Mouse (Mus musculus): ENCODE measurements around the gene Polr1e. TPM values are rescaled to one million over a fixed set of nuclear protein-coding genes. Genes with fewer than 3 reads are reported as not detected.

The Polr1e gene
- polyA plus RNA-seq, 1 experiment from 2014 or later, result 72.4 TPM

GRCm38 (mm10) chr4:45083487-45083886 lies 65.1 kb downstream of the Polr1e start:
- peak overlapping the region; percentile 97 for H3K9ac ChIP-seq (ENCODE audit: low read length)
- ATAC-seq (ENCODE audit: insufficient number of reproducible peaks, insufficient read depth, low FRiP score, low read depth), result no peak
- peaks cover 16 to 19% of the 10 kb centered on the region in 2 experiments for H3K4me1 ChIP-seq (ENCODE audit: control insufficient read depth in 2 of 2, insufficient read depth in 2 of 2, low read length in 2 of 2)
- peak overlapping the region in 1 of 2 experiments; percentile 58; a peak in 3 of 4 replicates for H3K27ac ChIP-seq (replicated peaks in 1 of 2; ENCODE audit: control insufficient read depth in 1 of 2, insufficient read depth in 1 of 2, low read depth in 2 of 2, low read length in 2 of 2)
- H3K36me3 ChIP-seq (ENCODE audit: control insufficient read depth, insufficient read depth, low read length), result peaks cover 5% of the 10 kb centered on the region; the same call in 1 of the 2 replicates
- H3K9me3 ChIP-seq (ENCODE audit: control insufficient read depth, low read length), result no peaks in the 10 kb centered on the region
- peak overlapping the region; percentile 89 to 97 for H3K4me3 ChIP-seq (ENCODE audit: control insufficient read depth in 1 of 2, insufficient read depth in 1 of 2, low read depth in 1 of 2, low read length in 2 of 2)
- no peaks in the 10 kb centered on the region for H3K27me3 ChIP-seq (ENCODE audit: control insufficient read depth, insufficient read depth, low read length)
- peak overlapping the region; percentile 89 for H3K4me2 ChIP-seq (ENCODE audit: low read length)
- WGBS, result 2% methylated on average over 8 of the region's 8 CpGs

DNA sequence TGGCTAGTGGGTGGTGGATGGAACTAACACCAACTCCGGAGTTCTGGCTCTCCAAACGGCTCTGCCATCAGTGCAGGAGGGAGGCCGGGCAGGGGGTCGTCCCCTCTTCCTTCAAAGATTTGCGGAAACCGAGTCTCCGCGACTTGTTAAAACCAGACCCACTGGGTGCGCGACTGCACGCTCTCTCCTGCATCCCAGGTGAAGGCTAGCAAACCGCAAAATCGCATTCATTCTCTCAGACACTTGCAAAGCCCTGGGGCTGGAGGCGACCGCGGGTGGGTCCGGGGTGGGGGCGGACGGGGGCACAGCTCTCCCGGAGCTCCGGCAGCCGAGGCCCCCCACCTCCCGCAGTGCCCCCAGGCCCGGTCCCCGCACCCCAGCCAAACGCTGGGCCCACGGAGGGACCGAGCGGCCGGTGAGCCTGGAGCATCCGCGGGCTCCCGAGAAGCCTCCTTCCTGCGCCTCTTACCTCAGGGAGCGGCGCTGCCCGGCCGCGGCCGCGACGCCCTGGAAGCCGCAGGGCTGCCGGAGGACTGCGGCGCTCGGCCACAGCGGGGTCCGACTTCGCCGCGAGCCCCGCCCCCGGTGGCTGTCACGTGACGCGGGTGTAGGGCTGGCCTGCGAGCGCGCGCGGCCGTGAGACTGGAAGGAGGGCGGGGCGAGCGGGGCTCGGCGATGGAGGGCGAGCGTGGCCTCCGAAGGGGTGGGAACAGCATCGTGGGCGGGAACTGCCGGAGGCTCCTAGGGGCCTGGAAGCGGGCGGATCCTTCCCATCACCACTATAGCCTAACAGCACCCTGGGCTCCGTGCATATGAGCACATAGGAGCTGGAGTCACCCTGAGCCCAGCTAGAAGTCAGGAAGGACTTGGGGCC lies 65.9 kb downstream of the Polr1e start, which contains the start of gene Fbxo10:
Gene Fbxo10, minus strand, starts transcription at position 584 of the 874 bp plus-strand sequence.
- H3K9ac ChIP-seq (ENCODE audit: low read length), result peak within 1 kb of the TSS; percentile 97
- H3K27ac ChIP-seq (replicated peaks in 1 of 2; ENCODE audit: control insufficient read depth in 1 of 2, insufficient read depth in 1 of 2, low read depth in 2 of 2, low read length in 2 of 2), result peak within 1 kb of the TSS; percentile 82 to 90
- H3K4me3 ChIP-seq (ENCODE audit: control insufficient read depth in 1 of 2, insufficient read depth in 1 of 2, low read depth in 1 of 2, low read length in 2 of 2), result peak within 1 kb of the TSS; percentile 89 to 97
- peak; percentile 93 for ATAC-seq (ENCODE audit: insufficient number of reproducible peaks, insufficient read depth, low FRiP score, low read depth)
- H3K9me3 ChIP-seq (ENCODE audit: control insufficient read depth, low read length), result no peaks in the 10 kb centered on the region
- under 1% methylated on average over 49 of the region's 77 CpGs for WGBS
- H3K27me3 ChIP-seq (ENCODE audit: control insufficient read depth, insufficient read depth, low read length), result no peaks in the 10 kb centered on the region
- H3K36me3 ChIP-seq (ENCODE audit: control insufficient read depth, insufficient read depth, low read length), result no peaks in the 10 kb centered on the region
- H3K4me1 ChIP-seq (ENCODE audit: control insufficient read depth in 2 of 2, insufficient read depth in 2 of 2, low read length in 2 of 2), result peaks cover 16 to 19% of the 10 kb centered on the region in 2 experiments
- peak within 1 kb of the TSS; percentile 89 for H3K4me2 ChIP-seq (ENCODE audit: low read length)

DNA sequence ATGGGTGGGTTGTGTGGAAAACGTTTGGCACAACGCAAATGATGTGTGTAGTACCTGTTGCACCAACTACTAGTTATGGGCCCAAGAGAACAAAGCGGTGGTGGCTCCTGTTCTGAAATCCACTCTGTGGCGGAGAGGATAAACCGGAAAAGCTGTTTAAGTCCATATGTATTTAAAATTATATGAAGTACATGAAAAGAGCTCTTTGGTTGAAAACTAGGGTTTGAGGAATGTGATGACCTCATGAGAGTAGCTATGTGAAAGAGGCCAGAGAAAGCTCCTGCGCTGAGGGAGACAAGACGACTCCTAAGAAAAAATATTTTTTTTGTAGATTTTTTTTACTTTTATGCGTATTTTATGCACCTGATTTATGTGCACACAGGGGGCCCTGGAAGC lies 66.5 kb downstream of the Polr1e start:
- H3K9me3 ChIP-seq (ENCODE audit: control insufficient read depth, low read length), result no peaks in the 10 kb centered on the region
- H3K4me2 ChIP-seq (ENCODE audit: low read length), result peak overlapping the region; percentile 89
- 40% methylated on average over 8 of the region's 8 CpGs for WGBS
- peak overlapping the region; percentile 82 to 90 for H3K27ac ChIP-seq (replicated peaks in 1 of 2; ENCODE audit: control insufficient read depth in 1 of 2, insufficient read depth in 1 of 2, low read depth in 2 of 2, low read length in 2 of 2)
- ATAC-seq (ENCODE audit: insufficient number of reproducible peaks, insufficient read depth, low FRiP score, low read depth), result 0 out of 2 replicates have a peak, but pooled peaks have one; percentile 2
- H3K9ac ChIP-seq (ENCODE audit: low read length), result peak overlapping the region; percentile 35
- H3K36me3 ChIP-seq (ENCODE audit: control insufficient read depth, insufficient read depth, low read length), result no peaks in the 10 kb centered on the region
- H3K27me3 ChIP-seq (ENCODE audit: control insufficient read depth, insufficient read depth, low read length), result no peaks in the 10 kb centered on the region
- peak overlapping the region; percentile 89 to 97 for H3K4me3 ChIP-seq (ENCODE audit: control insufficient read depth in 1 of 2, insufficient read depth in 1 of 2, low read depth in 1 of 2, low read length in 2 of 2)
- peaks cover 16 to 19% of the 10 kb centered on the region in 2 experiments for H3K4me1 ChIP-seq (ENCODE audit: control insufficient read depth in 2 of 2, insufficient read depth in 2 of 2, low read length in 2 of 2)

Other genes with a start within 250 kb of the Polr1e start
- 85.6 and 88.7 TPM in 2 replicates for gene Grhpr, start 37.2 kb upstream of the Polr1e start, polyA plus RNA-seq (2014; fragmentation: Nextera tagmentation; extraction: Ambion mirVana)
- gene Zbtb5, start 6.2 kb upstream of the Polr1e start, polyA plus RNA-seq (2014; fragmentation: Nextera tagmentation; extraction: Ambion mirVana), result 17.2 and 17.6 TPM in 2 replicates
- gene Fbxo10, start 66.0 kb downstream of the Polr1e start, polyA plus RNA-seq (2014; fragmentation: Nextera tagmentation; extraction: Ambion mirVana), result 12.5 and 14.5 TPM in 2 replicates
- 247 and 250 TPM in 2 replicates for gene Tomm5, start 89.5 kb downstream of the Polr1e start, polyA plus RNA-seq (2014; fragmentation: Nextera tagmentation; extraction: Ambion mirVana)
- gene Frmpd1, start 166.3 kb downstream of the Polr1e start, polyA plus RNA-seq (2014; fragmentation: Nextera tagmentation; extraction: Ambion mirVana), result 2.5 and 2.6 TPM in 2 replicates

Measured in heart, embryonic 14.5 days (tissue).